ENCODE assay signal across 8 mouse cellular contexts in the genomic region with DNA sequence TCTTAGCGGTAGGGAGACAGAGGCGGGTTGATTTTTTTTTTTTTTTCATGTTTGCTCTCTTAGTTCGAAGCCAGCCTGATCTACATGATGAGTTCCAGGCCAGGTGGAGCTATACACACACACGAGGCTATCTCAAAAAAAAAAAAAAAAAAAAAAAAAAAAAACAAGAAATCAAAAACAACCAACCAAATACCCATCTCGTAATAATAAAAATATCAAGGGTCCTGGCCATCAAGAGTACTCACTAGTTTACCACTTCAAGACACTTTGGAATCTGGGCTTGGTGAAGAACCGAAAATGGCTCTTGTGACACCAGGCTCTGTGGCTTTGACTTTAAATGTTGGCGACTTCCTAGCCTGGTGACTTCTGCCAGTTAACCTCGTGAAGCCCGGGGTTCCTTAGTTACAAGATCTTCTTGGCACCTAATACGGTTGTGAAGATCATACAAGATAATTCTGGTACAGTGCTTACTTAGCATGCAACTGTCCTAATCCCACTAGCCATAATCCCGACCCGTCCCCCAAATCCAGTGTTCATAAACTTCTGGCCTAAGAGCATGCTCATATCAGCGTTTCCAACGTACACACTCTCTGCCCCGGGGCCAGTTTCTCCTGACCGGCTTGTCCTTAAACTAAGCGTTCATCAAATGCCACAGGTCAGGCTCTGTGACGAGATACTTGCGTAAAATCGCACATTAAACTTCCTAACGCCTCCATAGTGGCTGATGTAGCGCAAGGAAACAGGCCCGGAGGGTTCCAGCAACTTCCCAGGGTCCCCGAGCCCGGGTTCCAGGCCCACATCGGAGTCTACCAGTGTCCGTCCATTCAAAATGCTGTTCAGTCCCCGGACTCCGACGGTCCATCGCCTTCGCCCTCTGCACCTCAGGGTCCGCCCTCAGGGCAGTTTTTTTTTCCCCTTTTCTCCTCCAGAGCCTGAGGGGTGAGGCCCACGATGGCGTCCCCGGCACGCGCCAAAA. TPM values are rescaled to one million over a fixed set of nuclear protein-coding genes. Genes with fewer than 3 reads are reported as not detected.
A peak's percentile ranks its signal among the peaks of the same experiment; 100 is the strongest.
DNase-seq lines count a peak whose midpoint lies in the region; ATAC-seq and TF ChIP-seq lines count a peak whose summit lies in the region.

No protein-coding gene starts in this region.

- peak overlapping the region; percentile 97 for H3K4me2 ChIP-seq in intestine, embryonic 15.5 days (replicated peaks)
- H3K4me2 ChIP-seq in liver, embryonic 16.5 days (ENCODE audit: low read depth, low read length) = peak overlapping the region; percentile 62

- peak; percentile 67 for DNase-seq in cerebellum, adult 9-10 months
- DNase-seq in cerebellum, adult 9-11 months = no peak
- peak; percentile 83 for DNase-seq in 416B (ENCODE audit: low read depth)
- peak; percentile 52 for DNase-seq in c-Kit-positive CD71-positive TER-119-negative erythroid progenitor cells, embryonic 14.5 days (ENCODE audit: low read depth)
- peak; percentile 24 for DNase-seq in gastrocnemius, postnatal 25 days

- H3K4me3 ChIP-seq in intestine, embryonic 15.5 days (replicated peaks) = peak overlapping the region; percentile 91
- peak overlapping the region; percentile 97 for H3K4me3 ChIP-seq in liver, embryonic 16.5 days (ENCODE audit: low read depth, low read length)
- H3K4me3 ChIP-seq in olfactory bulb, adult 2 months (ENCODE audit: insufficient read depth, low read depth, low read length) = peak overlapping the region; percentile 83

- H3K27me3 ChIP-seq in intestine, embryonic 15.5 days (replicated peaks) = no peaks in the 10 kb centered on the region
- no peaks in the 10 kb centered on the region for H3K27me3 ChIP-seq in liver, embryonic 16.5 days (ENCODE audit: control insufficient read depth, insufficient read depth, low read depth, low read length)

- no peaks in the 10 kb centered on the region for H3K9me3 ChIP-seq in intestine, embryonic 15.5 days
- no peaks in the 10 kb centered on the region for H3K9me3 ChIP-seq in liver, embryonic 16.5 days (replicated peaks; ENCODE audit: control insufficient read depth, low read length)

- no peak for TF ChIP-seq POLR2A in olfactory bulb, adult 2 months (IDR thresholded peaks at IDR 0.05; ENCODE audit: insufficient read depth, low read depth, low read length)

- TF ChIP-seq CTCF in olfactory bulb, adult 2 months (IDR thresholded peaks at IDR 0.05; ENCODE audit: insufficient read depth, low read depth, low read length) = peak; percentile 16; the same call in 1 of the 2 replicates

- WGBS in intestine, embryonic 15.5 days = 13% methylated on average over 38 of the region's 38 CpGs
- 7% methylated on average over 38 of the region's 38 CpGs for WGBS in liver, embryonic 16.5 days (ENCODE audit: insufficient replicate concordance)
- WGBS in olfactory bulb, adult 2 months = 15% methylated on average over 38 of the region's 38 CpGs

- H3K9ac ChIP-seq in intestine, embryonic 15.5 days = peak overlapping the region; percentile 82
- peak overlapping the region; percentile 98 for H3K9ac ChIP-seq in liver, embryonic 16.5 days (ENCODE audit: low read depth, low read length)

- peak overlapping the region; percentile 72 for H3K27ac ChIP-seq in intestine, embryonic 15.5 days
- H3K27ac ChIP-seq in liver, embryonic 16.5 days (ENCODE audit: low read length) = peak overlapping the region; percentile 98
- H3K27ac ChIP-seq in olfactory bulb, adult 2 months (ENCODE audit: insufficient read depth, low read depth, low read length) = peak overlapping the region; percentile 61

- H3K36me3 ChIP-seq in intestine, embryonic 15.5 days = no peaks in the 10 kb centered on the region
- no peaks in the 10 kb centered on the region for H3K36me3 ChIP-seq in liver, embryonic 16.5 days (ENCODE audit: control insufficient read depth, insufficient read depth)

- ATAC-seq in intestine, embryonic 15.5 days = peak; percentile 74
- ATAC-seq in liver, embryonic 16.5 days (ENCODE audit: low read depth) = peak; percentile 42

- H3K4me1 ChIP-seq in intestine, embryonic 15.5 days (replicated peaks) = 0 out of 2 replicates have a peak, but pooled peaks cover 4% of the 10 kb centered on the region
- peaks cover 35% of the 10 kb centered on the region for H3K4me1 ChIP-seq in liver, embryonic 16.5 days (ENCODE audit: control insufficient read depth, low read depth, low read length)
- peaks cover 6% of the 10 kb centered on the region; the same call in 1 of the 2 replicates for H3K4me1 ChIP-seq in olfactory bulb, adult 2 months (ENCODE audit: control insufficient read depth, insufficient read depth, low read length)

RNA-seq across cellular contexts. Expression of gene Slc16a1, which starts 0.8 kb away (rescaled TPM):
- 10 to 100 TPM; 27.4 to 28.3 TPM for total RNA-seq in gastrocnemius, postnatal 25 days (2021)
- polyA plus RNA-seq in intestine, embryonic 15.5 days (2015; fragmentation: Nextera tagmentation; extraction: Ambion mirVana) = 45.7 and 50.0 TPM in 2 replicates
- polyA plus RNA-seq in liver, embryonic 16.5 days (2015; fragmentation: Nextera tagmentation; extraction: Ambion mirVana) = 87.4 and 87.5 TPM in 2 replicates
- polyA plus RNA-seq in olfactory bulb, adult 2 months (2012; ENCODE audit: insufficient read depth, insufficient read length, low replicate concordance, missing spikeins) = not detected in 2 replicates
